Mouse (Mus musculus) natural killer cell, adult 2 months (primary cell): ENCODE measurements around the gene Tcf7.
A peak's percentile ranks its signal among the peaks of the same experiment; 100 is the strongest.
"Not testable (repeated sequence)": the region's sequence is repeated elsewhere in the genome, so short reads cannot be mapped to it uniquely, and the experiment has no call there.

Experiments
- DNase-seq, 2 experiments: peaks; one replicate each; pipeline ENCODE4 v3.0.0; 2022; ENCODE audit warnings: low spot score in 2 of 2

Tcf7 gene

GRCm38 (mm10) chr11:52227466-52228226 is 55.2 kb downstream of the Tcf7 start:
- no peak for DNase-seq

DNA sequence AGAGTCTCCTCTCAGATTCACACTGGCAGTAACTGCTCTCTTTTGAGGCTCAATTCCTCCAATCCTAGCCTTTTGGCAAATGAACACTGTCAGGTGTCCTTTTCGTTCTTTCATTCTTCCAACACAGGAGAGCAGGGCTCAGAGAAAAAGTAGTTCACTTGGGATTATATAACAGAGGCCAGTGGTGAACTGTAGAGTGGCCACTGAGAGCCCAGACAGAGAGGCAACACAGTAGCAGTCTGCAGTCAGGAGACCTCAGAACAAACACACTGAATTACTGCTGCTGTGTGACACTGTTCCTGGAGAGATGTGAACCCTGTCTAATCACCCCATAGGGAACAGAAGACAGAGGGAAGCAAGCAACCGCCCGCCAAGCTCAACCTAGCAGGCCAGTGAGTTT is 55.8 kb downstream of the Tcf7 start:
- DNase-seq = no peak

DNA sequence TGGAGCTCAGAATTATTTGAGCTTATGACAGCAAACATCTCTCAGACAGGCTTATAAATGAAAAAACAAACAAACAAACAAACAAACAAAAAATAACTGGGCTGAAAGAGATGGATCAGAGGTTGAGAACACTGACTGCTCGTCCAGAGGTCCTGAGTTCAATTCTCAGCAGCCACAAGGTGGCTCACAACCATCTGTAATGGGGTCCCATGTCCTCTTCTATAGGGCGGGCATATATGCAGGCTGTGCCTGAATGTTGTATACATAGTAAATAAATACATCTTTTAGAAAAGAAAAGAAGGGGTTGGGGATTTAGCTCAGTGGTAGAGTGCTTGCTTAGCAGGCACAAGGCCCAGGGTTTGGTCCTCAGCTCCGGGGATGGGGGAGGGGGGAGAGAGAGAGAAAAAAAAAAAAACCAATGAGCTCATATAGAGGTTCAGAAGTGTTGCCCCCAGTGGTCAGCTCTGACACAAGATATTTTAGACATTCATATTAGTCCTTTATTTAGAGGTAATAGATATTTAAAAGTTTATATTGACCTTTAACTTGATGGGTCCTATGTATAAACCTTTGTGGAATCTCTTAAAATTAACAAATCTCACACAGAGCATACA is 56.7 kb downstream of the Tcf7 start:
- DNase-seq = no peak

- DNase-seq = peak; percentile 34 to 76
Measured at GRCm38 (mm10) chr11:52223968-52224682, 58.7 kb downstream of the Tcf7 start.

DNA sequence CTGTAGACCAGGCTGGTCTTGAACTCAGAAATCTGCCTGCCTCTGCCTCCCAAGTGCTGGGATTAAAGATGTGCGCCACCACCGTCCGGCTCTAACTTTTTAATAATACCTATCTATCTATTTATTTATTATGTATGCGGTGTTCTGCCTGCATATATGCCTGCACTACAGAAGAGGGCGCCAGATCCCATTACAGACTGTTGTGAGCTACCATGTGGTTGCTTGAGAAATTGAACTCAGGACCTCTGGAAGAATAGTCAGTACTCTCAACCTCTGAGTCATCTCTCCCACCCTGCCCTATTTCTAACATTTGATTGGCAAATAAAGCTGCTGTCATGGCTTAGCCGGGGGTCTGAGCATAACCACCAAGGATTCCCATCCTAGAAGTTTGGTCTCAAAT is 59.9 kb downstream of the Tcf7 start:
- peak; percentile 26 to 41 for DNase-seq

GRCm38 (mm10) chr11:52221921-52222320 is 60.9 kb downstream of the Tcf7 start:
- not testable (repeated sequence) for DNase-seq

DNA sequence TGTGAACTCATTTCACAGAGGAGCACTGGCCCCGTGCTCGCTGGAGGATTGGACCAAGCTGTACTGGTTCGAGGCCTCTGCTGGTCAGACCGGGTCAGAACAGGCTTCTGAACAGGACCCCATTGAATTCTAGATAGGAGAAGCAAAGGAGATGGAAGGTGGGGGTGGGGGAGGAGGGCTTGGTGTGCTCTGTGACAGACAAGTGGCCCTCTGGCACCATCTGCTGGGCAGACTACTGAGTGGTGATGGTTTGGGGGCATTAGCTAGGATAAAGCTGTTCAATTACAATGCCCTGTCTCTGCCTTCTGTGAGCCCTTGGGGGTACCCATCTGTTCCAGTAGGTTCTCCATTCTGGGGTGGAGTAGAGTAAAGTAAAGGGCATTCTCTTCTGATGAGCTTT is 62.5 kb downstream of the Tcf7 start:
- peak; percentile 46 to 74 for DNase-seq

DNA sequence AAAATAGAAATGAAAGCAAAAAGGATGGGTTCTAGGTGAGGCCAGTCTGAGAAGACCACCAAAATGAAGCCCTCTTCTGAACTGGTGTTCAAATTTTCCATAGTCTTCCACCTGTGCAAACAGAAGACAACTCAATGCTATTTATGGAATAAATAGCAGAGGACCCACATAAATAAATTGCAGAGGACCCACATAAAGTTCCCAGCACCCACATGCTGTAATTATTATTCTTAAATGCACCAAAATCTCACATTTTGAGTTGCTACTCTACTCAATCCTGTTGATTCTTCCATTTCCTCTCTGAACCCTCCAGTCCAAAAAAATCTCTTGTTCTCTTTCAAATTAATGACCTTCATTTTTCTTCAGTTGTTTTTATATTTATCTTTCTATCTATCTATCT is 68.9 kb downstream of the Tcf7 start, which contains the start of gene Olfr1371:
Olfr1371 (minus strand) TSS at position 101 of the 400 bp plus-strand sequence.
- DNase-seq = no peak
